Mouse (Mus musculus) MN1 (cell line): ENCODE data around the gene Rimkla.

Experiments
- DNase-seq: peaks from one replicate; pipeline ENCODE4 v3.0.0-alpha.2; 2016; ENCODE audit warnings: low spot score

The Rimkla gene

DNA sequence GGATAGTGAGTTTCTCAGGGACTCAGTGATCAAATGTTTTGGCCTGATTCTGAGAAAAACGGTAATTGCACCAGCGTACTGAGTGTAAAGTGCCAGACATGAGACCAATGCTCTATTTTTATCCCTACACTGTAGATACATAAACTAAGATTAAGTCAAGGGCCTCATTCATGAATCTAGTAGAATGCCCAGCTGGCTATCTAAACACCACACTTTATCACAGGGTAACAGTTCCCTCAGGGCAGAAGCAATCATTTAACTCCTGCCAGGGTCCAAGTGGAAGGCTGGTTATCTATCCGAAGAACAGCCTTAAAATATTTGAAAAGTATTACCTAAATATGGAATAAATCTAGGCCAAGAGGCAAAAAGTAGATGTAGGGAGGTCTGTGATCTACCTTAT is 74.5 kb downstream of the Rimkla start:
- DNase-seq: no peak

DNA sequence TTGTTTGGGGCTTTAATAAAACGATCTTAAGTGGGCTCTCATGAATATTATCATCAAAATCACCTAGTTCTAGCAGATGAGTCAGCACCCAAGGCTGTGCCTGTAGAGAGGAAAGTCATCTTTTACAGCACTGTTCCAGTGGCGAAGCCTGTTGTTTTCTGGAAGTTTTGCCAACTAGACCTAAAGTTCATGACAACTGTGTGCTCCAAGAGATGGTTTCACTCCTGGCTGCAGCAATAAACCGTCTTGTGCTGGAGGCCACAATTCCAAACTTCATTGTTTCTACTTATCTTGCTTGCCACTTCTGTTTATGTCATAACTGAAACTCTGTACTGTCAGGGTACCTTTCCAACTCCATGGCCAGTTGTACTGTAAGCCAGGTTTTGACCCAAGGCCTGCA is 75.2 kb downstream of the Rimkla start:
- DNase-seq: no peak
